Mouse (Mus musculus): Measurements from ENCODE around the gene Grid1. TPM values are rescaled to one million over a fixed set of nuclear protein-coding genes. Genes with fewer than 3 reads are reported as not detected.

Gene Grid1
- total RNA-seq, 2 experiments from 2014 or later, result not detected

GRCm38 (mm10) chr14:34903854-34904253, 83.9 kb downstream of the Grid1 start:
- intact Hi-C loops (cut with DNase I), result no loop called here
- no peak for DNase-seq

GRCm38 (mm10) chr14:34905697-34906096, 85.8 kb downstream of the Grid1 start:
- intact Hi-C loops (cut with DNase I), result no loop called here
- DNase-seq, result no peak

DNA sequence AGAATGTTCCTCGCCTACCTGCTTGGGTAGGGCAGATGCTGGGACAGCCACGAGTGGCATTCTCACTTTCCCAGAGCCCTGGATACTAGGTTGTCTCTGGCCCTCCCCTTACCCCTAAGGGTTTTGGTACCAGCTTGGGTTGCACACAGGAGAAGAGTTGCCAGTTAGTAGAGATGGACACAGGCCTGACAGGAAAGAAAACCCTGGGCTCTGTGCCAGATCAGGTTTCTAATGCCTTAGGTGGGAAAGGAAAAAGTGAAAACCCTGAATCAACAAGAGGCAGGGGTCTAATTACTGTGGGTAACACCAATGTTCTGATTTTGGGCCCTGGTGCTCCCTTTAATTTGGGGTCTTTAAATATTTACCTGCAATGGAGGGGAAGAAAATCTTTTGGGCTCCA, 88.5 kb downstream of the Grid1 start:
- intact Hi-C loops (cut with DNase I), result no loop called here
- no peak for DNase-seq

DNA sequence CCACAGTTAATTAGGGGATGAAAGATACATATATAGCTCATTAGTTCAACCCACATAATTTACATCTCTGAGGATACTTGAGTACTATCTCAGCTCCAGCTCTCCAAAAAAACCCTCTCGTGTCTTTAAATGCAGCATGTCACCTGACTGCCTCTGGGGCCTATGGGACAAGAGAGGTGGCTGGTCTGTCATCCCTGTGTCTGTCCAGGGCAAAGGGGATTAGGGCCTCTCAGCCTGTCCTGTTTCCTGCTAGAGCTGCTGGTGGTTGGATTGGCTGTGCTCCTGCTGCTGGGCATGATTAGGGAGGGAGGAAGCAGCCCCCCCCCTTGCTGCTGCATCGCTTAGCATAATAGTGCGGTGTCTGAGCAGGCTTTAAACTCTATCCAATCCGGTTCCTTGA, 88.9 kb downstream of the Grid1 start:
- intact Hi-C loops (cut with DNase I), result no loop called here
- no peak for DNase-seq

- intact Hi-C loops (cut with DNase I), result no loop called here
- no peak for DNase-seq
Observed at GRCm38 (mm10) chr14:34916315-34916714, 96.4 kb downstream of the Grid1 start.

- intact Hi-C loops (cut with DNase I), result no loop called here
- DNase-seq, result no peak
Observed at GRCm38 (mm10) chr14:34917111-34917510, 97.2 kb downstream of the Grid1 start.

DNA sequence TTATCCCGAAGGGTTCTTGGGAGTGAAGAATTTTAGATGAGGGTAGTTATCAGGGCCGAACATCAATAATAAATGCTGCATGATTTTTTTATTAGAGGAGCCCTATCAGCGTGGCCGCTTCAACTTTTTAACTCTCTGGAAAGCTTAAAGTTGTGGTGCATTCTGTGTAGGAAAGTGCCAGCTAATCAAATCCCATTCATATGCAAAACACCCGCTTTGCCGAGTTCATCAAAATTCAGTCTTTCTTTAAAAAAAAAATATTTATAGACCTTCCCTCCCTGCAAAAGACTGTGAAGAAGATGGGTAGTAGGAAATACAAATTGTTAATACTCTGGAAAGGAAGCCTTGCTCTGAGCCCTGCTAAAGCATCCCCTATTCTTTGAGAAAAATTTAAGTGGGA, 99.3 kb downstream of the Grid1 start:
- DNase-seq, result no peak
- intact Hi-C loops (cut with DNase I), result no loop called here

- no peak for DNase-seq
- intact Hi-C loops (cut with DNase I), result no loop called here
Observed at GRCm38 (mm10) chr14:34921265-34921664, 101.4 kb downstream of the Grid1 start.

- no peak for DNase-seq
- intact Hi-C loops (cut with DNase I), result no loop called here
Observed at GRCm38 (mm10) chr14:34925021-34925420, 105.1 kb downstream of the Grid1 start.

- intact Hi-C loops (cut with DNase I), result no loop called here
Observed at GRCm38 (mm10) chr14:34930040-34930719, 110.3 kb downstream of the Grid1 start.

DNA sequence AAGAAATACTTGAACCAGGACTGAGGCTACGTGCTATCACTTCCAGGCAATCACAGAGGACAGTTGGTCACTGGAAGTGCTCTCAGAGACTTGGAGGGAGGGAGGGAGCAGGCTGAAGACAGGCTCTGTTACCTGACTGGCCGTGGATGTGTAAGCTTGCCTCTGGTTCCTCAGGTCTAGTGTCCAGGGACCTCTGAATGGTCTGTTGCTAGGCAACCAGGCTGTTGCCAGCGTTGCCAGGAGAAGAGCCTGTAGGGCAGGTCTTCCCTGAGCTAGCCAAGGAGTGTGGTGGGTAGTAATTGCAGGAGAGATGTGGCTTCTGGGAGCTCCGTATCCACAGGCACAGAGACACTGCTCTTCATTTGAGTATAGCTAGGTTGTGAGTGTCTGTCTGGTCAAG, 113.3 kb downstream of the Grid1 start:
- DNase-seq, result no peak
- intact Hi-C loops (cut with DNase I), result no loop called here

More at GRCm38 (mm10) chr14:34930040-34930719, 110.3 kb downstream of the Grid1 start:
- DNase-seq, result no peak

DNA sequence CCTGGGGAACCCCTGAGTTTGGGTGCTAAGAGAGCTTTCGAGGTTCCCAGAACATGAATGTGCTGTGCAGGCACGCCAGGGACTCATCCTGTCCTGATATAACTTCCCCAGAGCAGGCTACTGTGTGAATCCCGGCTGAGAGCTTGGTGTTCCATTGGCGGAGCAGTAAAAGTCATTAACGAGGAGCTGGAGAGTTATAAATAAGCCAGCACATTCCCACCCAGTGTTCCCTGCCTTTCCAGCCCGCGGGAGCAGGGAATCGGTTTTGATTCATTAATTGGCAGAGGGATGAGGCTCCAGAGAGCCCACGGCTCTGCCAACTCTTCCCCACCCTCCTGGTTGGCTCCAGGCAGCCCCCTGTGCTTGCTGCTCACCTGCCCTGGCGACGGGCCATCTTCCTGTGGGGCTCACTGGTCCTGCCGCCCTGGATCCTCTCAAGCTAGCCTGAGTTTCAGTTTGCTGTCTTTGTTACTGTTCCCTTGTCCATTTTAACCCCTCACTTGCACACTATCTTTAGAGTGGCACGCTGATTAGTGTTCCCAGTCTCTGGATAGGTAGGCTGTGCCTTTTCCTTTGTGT, 116.4 kb downstream of the Grid1 start:
- intact Hi-C loops (cut with DNase I), result no loop called here
- DNase-seq, result no peak

GRCm38 (mm10) chr14:34944390-34944979, 124.6 kb downstream of the Grid1 start:
- intact Hi-C loops (cut with DNase I), result no loop called here
- DNase-seq, result no peak

GRCm38 (mm10) chr14:34945471-34946313, 125.8 kb downstream of the Grid1 start:
- intact Hi-C loops (cut with DNase I), result no loop called here
- DNase-seq, result no peak

DNA sequence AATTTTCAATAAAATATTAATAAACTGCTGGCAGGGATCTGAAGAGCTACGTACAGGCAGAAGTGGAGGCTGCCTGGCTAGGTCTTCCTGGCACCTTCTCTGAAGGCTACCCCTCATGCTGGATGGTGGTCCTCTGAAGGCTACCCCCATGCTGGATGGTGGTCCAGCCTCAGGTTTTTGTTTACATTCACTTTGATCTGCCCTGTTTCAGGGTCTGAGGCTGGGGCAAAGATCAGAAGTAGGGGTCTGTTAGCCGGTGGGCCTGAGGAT, 126.3 kb downstream of the Grid1 start:
- DNase-seq, result no peak
- intact Hi-C loops (cut with DNase I), result no loop called here

GRCm38 (mm10) chr14:34948249-34948648, 128.3 kb downstream of the Grid1 start:
- intact Hi-C loops (cut with DNase I), result no loop called here
- no peak for DNase-seq

DNA sequence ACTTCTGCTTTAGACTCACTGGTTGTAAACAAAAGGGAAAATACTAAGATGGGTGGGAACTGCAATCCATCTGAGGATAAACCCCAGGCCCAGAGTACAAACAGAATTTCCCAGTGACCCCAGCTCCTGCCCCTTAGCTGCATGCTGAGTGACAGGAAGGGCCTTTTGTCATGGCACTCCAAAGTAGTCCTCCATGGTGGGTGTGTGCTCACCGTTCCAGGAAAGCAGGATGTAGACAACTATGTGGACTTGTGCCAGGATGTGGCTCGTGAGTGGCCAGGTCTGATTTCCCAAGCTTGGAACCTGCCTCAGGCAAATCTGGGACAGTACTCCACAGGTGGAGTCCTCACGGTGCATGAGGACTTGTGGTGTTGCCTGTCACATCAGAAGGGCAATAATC, 132.4 kb downstream of the Grid1 start:
- intact Hi-C loops (cut with DNase I), result no loop called here
- DNase-seq, result no peak

- DNase-seq, result no peak
- intact Hi-C loops (cut with DNase I), result no loop called here
Observed at GRCm38 (mm10) chr14:34953566-34953965, 133.7 kb downstream of the Grid1 start.

- intact Hi-C loops (cut with DNase I), result no loop called here
- no peak for DNase-seq
Observed at GRCm38 (mm10) chr14:34955689-34956088, 135.8 kb downstream of the Grid1 start.

DNA sequence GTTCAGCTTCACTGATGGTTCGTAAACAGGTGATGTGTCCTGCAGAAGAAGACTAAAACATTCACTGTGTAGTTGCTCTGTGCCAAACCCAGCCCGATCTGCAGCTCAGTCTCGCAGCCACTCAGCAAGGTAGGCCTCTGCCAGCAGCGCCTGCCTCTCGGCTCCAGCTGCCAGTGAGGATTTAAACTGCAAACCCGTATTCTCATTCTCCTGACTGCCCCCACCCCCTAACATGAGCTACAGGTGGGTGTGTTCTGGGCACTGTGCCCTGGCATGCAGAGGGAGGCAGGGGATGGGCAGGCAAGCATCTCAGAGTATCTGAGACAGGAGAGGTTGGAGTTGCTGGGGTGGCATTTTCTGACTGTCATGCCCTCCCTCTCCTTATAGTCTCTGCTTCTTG, 140.3 kb downstream of the Grid1 start:
- no peak for DNase-seq
- intact Hi-C loops (cut with DNase I), result no loop called here

- DNase-seq, result no peak
- intact Hi-C loops (cut with DNase I), result no loop called here
Observed at GRCm38 (mm10) chr14:34963616-34964168, 143.8 kb downstream of the Grid1 start.

All from heart, postnatal 14 days (tissue).